Comparison of ENCODE assay signal across 21 mouse cellular contexts in the genomic region with DNA sequence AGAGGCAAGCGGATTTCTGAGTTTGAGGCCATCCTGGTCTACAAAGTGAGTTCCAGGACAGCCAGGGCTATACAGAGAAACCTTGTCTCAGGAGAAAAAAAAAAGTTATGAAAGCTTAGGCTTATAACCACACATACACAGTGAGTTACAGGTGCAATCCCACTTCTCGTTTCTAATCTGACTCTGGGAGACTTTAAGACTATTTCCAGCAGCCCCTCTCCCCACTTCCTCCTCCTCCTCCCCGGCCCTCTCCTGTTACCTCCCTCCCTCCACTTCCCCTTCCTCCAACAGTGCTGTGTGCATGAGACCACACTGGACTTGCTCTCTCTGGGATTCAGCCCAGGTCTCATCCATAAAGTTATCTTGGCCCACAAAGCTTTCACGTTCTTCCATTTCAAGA. TPM values are rescaled to one million over a fixed set of nuclear protein-coding genes. Genes with fewer than 3 reads are reported as not detected.
DNase-seq lines count a peak whose midpoint lies in the region; ATAC-seq and TF ChIP-seq lines count a peak whose summit lies in the region.
"Had no signal": no experiment of that assay in that cellular context is flagged by ENCODE, and none has a peak within 500 bp of the region (broad histone marks: within the 10 kb centered on the region; RNA-seq: fewer than 3 reads in every experiment).

No protein-coding gene starts in this region.

- no peak overlapping the region for H3K9ac ChIP-seq in liver, embryonic 16.5 days (ENCODE audit: low read depth, low read length)
- H3K9ac ChIP-seq in CH12.LX (ENCODE audit: insufficient read depth, low read depth): no peak overlapping the region
- no peak overlapping the region for H3K9ac ChIP-seq in forebrain, embryonic 14.5 days (ENCODE audit: low read length)
- H3K9ac ChIP-seq: liver, embryonic 15.5 days had no signal

- in situ Hi-C loops in CH12.LX (cut with MboI; ENCODE audit: low pct_ligation_motif_present, low pct_unique_long_range_greater_than_20kb, low sequenced_read_pairs): loop anchor here (25.0 kb wide), 2 partner anchors 446 to 1154 kb away; no protein-coding TSS in a partner anchor

- no peaks in the 10 kb centered on the region for H3K27me3 ChIP-seq in liver, embryonic 16.5 days (ENCODE audit: control insufficient read depth, insufficient read depth, low read depth, low read length)
- no peaks in the 10 kb centered on the region for H3K27me3 ChIP-seq in CH12.LX (replicated peaks)
- no peaks in the 10 kb centered on the region for H3K27me3 ChIP-seq in forebrain, embryonic 14.5 days (replicated peaks; ENCODE audit: control insufficient read depth, insufficient read depth, low read length)

- H3K4me3 ChIP-seq in liver, embryonic 16.5 days (ENCODE audit: low read depth, low read length): no peak overlapping the region
- H3K4me3 ChIP-seq in CH12.LX (replicated peaks in 1 of 3; ENCODE audit: low read depth in 2 of 3, low read length in 2 of 3, poor library complexity in 1 of 3): no peak overlapping the region
- no peak overlapping the region for H3K4me3 ChIP-seq in forebrain, embryonic 14.5 days (ENCODE audit: low read depth, low read length)
- H3K4me3 ChIP-seq: forebrain, embryonic 10.5 days; heart, adult 2 months; hindbrain, embryonic 10.5 days; liver, embryonic 15.5 days had no signal

- H3K4me2 ChIP-seq in liver, embryonic 16.5 days (ENCODE audit: low read depth, low read length): no peak overlapping the region
- no peak overlapping the region for H3K4me2 ChIP-seq in CH12.LX (ENCODE audit: insufficient read depth, low read depth, poor library complexity, severe bottlenecking)
- H3K4me2 ChIP-seq in forebrain, embryonic 14.5 days (ENCODE audit: low read length): no peak overlapping the region
- H3K4me2 ChIP-seq: midbrain, embryonic 11.5 days had no signal

- WGBS in liver, embryonic 16.5 days (ENCODE audit: insufficient replicate concordance): 28% methylated on average over 4 of the region's 4 CpGs
- 86% methylated on average over 4 of the region's 4 CpGs for WGBS in forebrain, embryonic 14.5 days

- no peak for TF ChIP-seq RAD21 in CH12.LX (IDR thresholded peaks at IDR 0.05; ENCODE audit: low read depth, low read length)

- no peak for TF ChIP-seq POLR2A in CH12.LX (IDR thresholded peaks at IDR 0.05; ENCODE audit: low read depth, low read length)

- H3K4me1 ChIP-seq in liver, embryonic 16.5 days (ENCODE audit: control insufficient read depth, low read depth, low read length): peaks cover 2% of the 10 kb centered on the region; the same call in 1 of the 2 replicates
- H3K4me1 ChIP-seq in CH12.LX (ENCODE audit: control insufficient read depth in 1 of 2, insufficient read depth in 2 of 2): peaks cover 26 to 55% of the 10 kb centered on the region in 2 experiments
- H3K4me1 ChIP-seq in forebrain, embryonic 14.5 days (ENCODE audit: control insufficient read depth, insufficient read depth, low read length): no peaks in the 10 kb centered on the region

- no peaks in the 10 kb centered on the region for H3K79me2 ChIP-seq in CH12.LX (replicated peaks; ENCODE audit: control insufficient read depth, extremely low read depth, insufficient read depth, poor library complexity, severe bottlenecking)

- DNase-seq in liver (no peak), CH12.LX (ENCODE audit: extremely low read depth) (peak; percentile 62)
- DNase-seq in forebrain, embryonic 14.5 days (ENCODE audit: low spot score): no peak
- no peak for DNase-seq in frontal cortex, adult 2 months (ENCODE audit: extremely low spot score in 1 of 2, low spot score in 1 of 2)
- DNase-seq: adrenal gland, postnatal 10 days; cerebellum, adult 18-20 months; cerebellum, postnatal 36 days; heart, adult 2 months; kidney, adult 2 months; kidney, postnatal 14 days; lung, postnatal 14 days; right cerebral cortex, postnatal 4 days; thymus, adult 2 months had no signal

- dilution Hi-C loops in CH12.LX (cut with MboI; ENCODE audit: extremely low pct_ligation_motif_present, extremely low pct_unique_long_range_greater_than_20kb, low sequenced_read_pairs): no loop called here

- no peaks in the 10 kb centered on the region for H3K9me3 ChIP-seq in liver, embryonic 16.5 days (replicated peaks; ENCODE audit: control insufficient read depth, low read length)
- H3K9me3 ChIP-seq in CH12.LX (replicated peaks; ENCODE audit: low read length): no peaks in the 10 kb centered on the region
- no peaks in the 10 kb centered on the region for H3K9me3 ChIP-seq in forebrain, embryonic 14.5 days (replicated peaks; ENCODE audit: control insufficient read depth, low read length)
- H3K9me3 ChIP-seq: forebrain, embryonic 10.5 days; hindbrain, embryonic 10.5 days; liver, embryonic 15.5 days had no signal

- H3K27ac ChIP-seq in liver, embryonic 16.5 days (ENCODE audit: low read length): peak overlapping the region; percentile 45
- no peak overlapping the region for H3K27ac ChIP-seq in CH12.LX (ENCODE audit: insufficient read depth, low read depth)
- no peak overlapping the region for H3K27ac ChIP-seq in forebrain, embryonic 14.5 days (ENCODE audit: low read depth, low read length)
- H3K27ac ChIP-seq: heart, adult 2 months; hindbrain, embryonic 10.5 days; liver, embryonic 15.5 days had no signal

- peak; percentile 79 for TF ChIP-seq EP300 in CH12.LX (IDR thresholded peaks at IDR 0.05; ENCODE audit: low read length)

- H3K36me3 ChIP-seq in liver, embryonic 16.5 days (ENCODE audit: control insufficient read depth, insufficient read depth): no peaks in the 10 kb centered on the region
- H3K36me3 ChIP-seq in CH12.LX (replicated peaks in 1 of 2; ENCODE audit: control insufficient read depth in 1 of 2, insufficient read depth in 1 of 2, low read length in 1 of 2): no peaks in the 10 kb centered on the region
- H3K36me3 ChIP-seq in forebrain, embryonic 14.5 days (ENCODE audit: control insufficient read depth, insufficient read depth, low read length): no peaks in the 10 kb centered on the region
- H3K36me3 ChIP-seq: forebrain, embryonic 10.5 days; hindbrain, embryonic 10.5 days; liver, embryonic 15.5 days had no signal

- ATAC-seq in liver, embryonic 16.5 days (ENCODE audit: low read depth): no peak
- ATAC-seq in common myeloid progenitor, adult 5-6 weeks (replicated peaks; ENCODE audit: low read depth, poor library complexity, severe bottlenecking): peak; percentile 27
- 0 out of 2 replicates have a peak, but pooled peaks have one; percentile 23 for ATAC-seq in monocyte, adult 5-6 weeks (replicated peaks; ENCODE audit: insufficient number of reproducible peaks, low FRiP score, low TSS enrichment, poor library complexity, severe bottlenecking)
- no peak for ATAC-seq in forebrain, embryonic 14.5 days
- ATAC-seq: activated CD4-positive, CD25-positive, alpha-beta regulatory T cell, adult 4 months had no signal

- no peak for TF ChIP-seq CTCF in CH12.LX (conservative IDR thresholded peaks at IDR 0.05 in 1 of 2, IDR thresholded peaks at IDR 0.05 in 1 of 2; ENCODE audit: low read depth in 2 of 2, low read length in 2 of 2)

TF ChIP-seq in CH12.LX, 34 proteins besides CTCF, POLR2A, EP300 and RAD21:
- TF ChIP-seq ELF1 (IDR thresholded peaks at IDR 0.05; ENCODE audit: low read depth, low read length): 0 out of 2 replicates have a peak, but pooled peaks have one; percentile 15
- TF ChIP-seq MEF2A (IDR thresholded peaks at IDR 0.05; ENCODE audit: borderline replicate concordance, low read depth, low read length): peak; percentile 52; the same call in 1 of the 2 replicates
- TF ChIP-seq CHD2 (IDR thresholded peaks at IDR 0.05; ENCODE audit: low read length): 0 out of 2 replicates have a peak, but pooled peaks have one; percentile 26
- TF ChIP-seq TBP (conservative IDR thresholded peaks at IDR 0.05; ENCODE audit: low read depth, low read length): 0 out of 2 replicates have a peak, but pooled peaks have one; percentile 61
- no peak for TF ChIP-seq KAT2A (IDR thresholded peaks at IDR 0.05; ENCODE audit: insufficient replicate concordance, low read length)
- no peak for TF ChIP-seq SMC3 (IDR thresholded peaks at IDR 0.05; ENCODE audit: low read depth, low read length)
- TF ChIP-seq ZNF384 (IDR thresholded peaks at IDR 0.05; ENCODE audit: low read depth, low read length): peak; percentile 76
- peak; percentile 55; the same call in 1 of the 2 replicates for TF ChIP-seq IRF4 (IDR thresholded peaks at IDR 0.05; ENCODE audit: low read depth, low read length)
- TF ChIP-seq HCFC1 (IDR thresholded peaks at IDR 0.05; ENCODE audit: low read depth, low read length): no peak
- no peak for TF ChIP-seq JUND (conservative IDR thresholded peaks at IDR 0.05; ENCODE audit: low read depth, low read length)
- no peak for TF ChIP-seq NELFE (IDR thresholded peaks at IDR 0.05; ENCODE audit: low read depth, low read length)
- TF ChIP-seq TCF12 (IDR thresholded peaks at IDR 0.05; ENCODE audit: low read depth, low read length): 0 out of 2 replicates have a peak, but pooled peaks have one; percentile 24

RNA-seq across cellular contexts. Expression of gene Cd180, which starts 26.6 kb away (rescaled TPM):
- polyA plus RNA-seq in liver, embryonic 16.5 days (2015; fragmentation: Nextera tagmentation; extraction: Ambion mirVana): 0.74 and 0.89 TPM in 2 replicates
- total RNA-seq in CH12.LX (2012; rRNA removed) (34.2 and 41.7 TPM in 2 replicates), CH12.LX (2014; rRNA removed) (40.4 and 43.3 TPM in 2 replicates)
- polyA plus RNA-seq in CH12.LX (2012; ENCODE audit: insufficient read length, low read depth): 203 and 232 TPM in 2 replicates
- total RNA-seq in common myeloid progenitor, adult 5-6 weeks (2017): 23.2 and 25.9 TPM in 2 replicates
- 60.8 to 97.0 TPM (median 66.2 TPM) in 3 replicates for total RNA-seq in monocyte, adult 5-6 weeks (2017)
- 0.66 and 1.8 TPM in 2 replicates for polyA plus RNA-seq in forebrain, embryonic 14.5 days (2014; fragmentation: Nextera tagmentation; extraction: Ambion mirVana)
- polyA plus RNA-seq in frontal cortex, adult 2 months (2012; rRNA removed): 1.2 and 2.3 TPM in 2 replicates

Comparison
In these comparisons a context has a peak if more than half of its experiments do, and no peak if none do; other contexts are left out.
1. ATAC-seq: peak in common myeloid progenitor, adult 5-6 weeks (single experiment) and monocyte, adult 5-6 weeks (single experiment); none in liver, embryonic 16.5 days (single experiment) and forebrain, embryonic 14.5 days (single experiment).
2. RNA of gene Cd180, which starts 26.6 kb away (polyA plus RNA-seq): 203 to 232 TPM in CH12.LX; 1.2 to 2.3 TPM in frontal cortex, adult 2 months, 0.74 to 0.89 TPM in liver, embryonic 16.5 days and 0.66 to 1.8 TPM in forebrain, embryonic 14.5 days; every median in the first group is over 10 times any median in the second.